Mouse (Mus musculus) olfactory bulb, adult 2 months (tissue): Measurements from ENCODE around the gene Mc1r.

Experiments
- CTCF ChIP-seq: fragments of 200-500 bp; IDR thresholded peaks from 2 replicates; pipeline ENCODE4 v1.5.1; 2012; ENCODE audit warnings: low read depth, mild to moderate bottlenecking, low read length, moderate library complexity; ENCODE audit not compliant: insufficient read depth
- POLR2A ChIP-seq: fragments of 200-500 bp; IDR thresholded peaks from 2 replicates; pipeline ENCODE4 v1.6.1; 2012; ENCODE audit warnings: mild to moderate bottlenecking, low read depth, low read length, moderate library complexity; ENCODE audit not compliant: insufficient read depth

DNA sequence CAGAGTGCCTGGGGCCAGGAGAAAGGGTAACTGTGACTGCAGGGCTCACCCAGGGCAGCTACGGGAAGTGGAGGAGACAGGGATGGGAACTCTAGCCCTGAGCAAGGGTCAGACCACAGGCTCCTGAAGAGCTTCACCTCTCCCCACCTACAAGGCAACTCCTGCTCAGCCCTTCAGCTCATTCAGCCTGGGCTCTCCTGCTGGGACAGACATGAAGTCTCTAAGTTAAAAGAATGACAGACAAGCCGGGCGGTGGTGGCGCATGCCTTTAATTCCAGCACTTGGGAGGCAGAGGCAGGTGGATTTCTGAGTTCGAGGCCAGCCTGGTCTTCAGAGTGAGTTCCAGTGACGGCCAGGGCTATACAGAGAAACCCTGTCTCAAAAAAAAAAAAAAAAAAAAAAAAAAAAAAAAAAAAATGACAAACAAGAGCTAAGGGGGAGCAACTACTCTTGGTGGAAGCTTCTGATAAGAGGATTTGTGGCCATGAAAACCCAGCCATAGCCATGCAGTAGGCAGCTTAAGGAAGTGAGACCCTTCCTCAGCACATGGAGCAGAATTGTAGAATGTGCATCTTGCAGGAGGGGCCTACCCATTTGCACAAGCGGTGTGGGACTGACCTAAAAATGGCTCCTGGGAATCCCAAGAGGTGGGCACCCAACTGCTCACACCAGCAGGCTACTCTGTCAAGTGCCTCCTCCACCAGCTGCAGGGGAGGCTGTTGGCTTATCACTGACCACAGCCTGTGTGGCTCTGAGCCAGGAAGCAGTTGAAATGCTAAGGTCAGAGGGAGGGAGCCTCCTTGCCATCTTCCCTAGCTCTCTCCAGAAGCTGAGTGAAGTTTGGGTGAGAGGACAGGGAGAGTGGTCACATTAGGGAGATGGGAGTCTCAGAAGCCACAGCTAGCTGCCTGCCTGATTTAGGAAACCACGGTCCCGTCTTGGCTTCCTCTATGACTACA, 2.0 kb downstream of the Mc1r start:
- no peak for TF ChIP-seq POLR2A
- TF ChIP-seq CTCF = no peak
